Mouse (Mus musculus) lung, postnatal 0 days (tissue): ENCODE results near the gene Keg1.

ENCODE experiments used
- CTCF ChIP-seq: IDR thresholded peaks from 2 replicates; pipeline ENCODE4 v1.5.1; 2016; ENCODE audit warnings: antibody characterized with exemption, mild to moderate bottlenecking
- EP300 ChIP-seq: IDR thresholded peaks from 2 replicates; pipeline ENCODE4 v1.6.1; 2016; ENCODE audit warnings: antibody characterized with exemption, mild to moderate bottlenecking, control low read depth

DNA sequence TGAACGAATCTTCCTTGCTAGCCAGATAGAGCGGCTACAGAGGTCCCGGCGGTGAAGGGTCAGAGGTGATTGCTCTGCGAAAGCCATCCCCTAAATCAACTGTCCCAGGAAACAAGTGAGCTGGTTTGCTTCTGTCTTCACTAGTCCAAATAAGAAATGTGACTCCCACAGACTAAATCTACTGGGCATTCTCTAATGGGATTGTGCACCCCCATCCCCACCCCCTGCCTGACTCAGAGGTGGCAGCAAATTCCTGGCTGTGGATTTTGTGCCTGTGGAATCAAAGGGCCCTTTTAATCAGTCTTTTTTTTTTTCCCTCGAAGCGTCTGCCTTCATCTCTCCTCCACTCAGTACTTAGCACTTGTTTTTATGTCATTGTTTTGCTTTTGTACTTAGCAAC is 69.7 kb downstream of the Keg1 start, which contains the start of gene Cntf:
- TF ChIP-seq CTCF, result no peak
- no peak for TF ChIP-seq EP300
